Mouse (Mus musculus) forebrain, embryonic 11.5 days (tissue): Measurements from ENCODE around the gene Ankrd6. TPM values are rescaled to one million over a fixed set of nuclear protein-coding genes. Genes with fewer than 3 reads are reported as not detected.

ENCODE experiments used
- ATAC-seq: fragments of 200-750 bp; cut with Nextera tagmentation; replicated peaks from 2 replicates; pipeline ENCODE4 v1.8.0; 2017; ENCODE audit warnings: moderate TSS enrichment; ENCODE audit not compliant: low FRiP score
- DNase-seq: peaks from one replicate; pipeline ENCODE4 v3.0.0-alpha.2; 2017; ENCODE audit warnings: low spot score
- H3K27ac ChIP-seq: fragments of 300-500 bp; sonication (generic); 2 replicates; pipeline ENCODE4 v1.5.1; 2014; ENCODE audit warnings: low read depth, low read length
- H3K27me3 ChIP-seq: fragments of 300-500 bp; sonication (generic); 2 replicates; pipeline ENCODE4 v1.6.1; 2014; ENCODE audit warnings: mild to moderate bottlenecking, low read length, mixed read lengths; ENCODE audit not compliant: control insufficient read depth, insufficient read depth
- H3K36me3 ChIP-seq: fragments of 300-500 bp; sonication (generic); 2 replicates; pipeline ENCODE4 v1.6.1; 2014; ENCODE audit warnings: mild to moderate bottlenecking, low read length, moderate library complexity, mixed read lengths; ENCODE audit not compliant: control insufficient read depth, insufficient read depth
- H3K4me1 ChIP-seq: fragments of 300-500 bp; sonication (generic); replicated peaks from 2 replicates; pipeline ENCODE4 v1.6.1; 2014; ENCODE audit warnings: low read length, mixed read lengths; ENCODE audit not compliant: control insufficient read depth, insufficient read depth
- H3K4me2 ChIP-seq: fragments of 300-500 bp; sonication (generic); 2 replicates; pipeline ENCODE4 v1.6.1; 2014; ENCODE audit warnings: low read depth, mild to moderate bottlenecking, low read length, moderate library complexity, mixed read lengths; ENCODE audit not compliant: severe bottlenecking
- H3K4me3 ChIP-seq: fragments of 300-500 bp; sonication (generic); 2 replicates; pipeline ENCODE4 v1.5.1; 2014; ENCODE audit warnings: low read depth, low read length
- H3K9ac ChIP-seq: fragments of 300-500 bp; sonication (generic); 2 replicates; pipeline ENCODE4 v1.6.1; 2014; ENCODE audit warnings: low read length
- H3K9me3 ChIP-seq: fragments of 300-500 bp; sonication (generic); 2 replicates; pipeline ENCODE4 v1.6.1; 2016; ENCODE audit warnings: low read length, mixed read lengths; ENCODE audit not compliant: control insufficient read depth
- WGBS: fragments of 180-500 bp; shearing (Covaris S2); extraction: QIAGEN DNeasy Blood & Tissue Kit; methylation state at CpG from one replicate; pipeline ENCODE4 v1.1.7; 2014; 5-methylcytosine and 5-hydroxymethylcytosine counted together
- polyA plus RNA-seq: library from polyadenylated mRNA; unstranded; fragments of >200 nt; fragmentation: Nextera tagmentation; extraction: Ambion mirVana; gene quantifications from 2 replicates; pipeline ENCODE4 v1.2.1, GENCODE M21; 2014

Ankrd6 gene
- polyA plus RNA-seq, 1 experiment from 2014 or later: 16.8 TPM

GRCm38 (mm10) chr4:32829316-32829715 lies 121.3 kb downstream of the Ankrd6 start:
- H3K4me2 ChIP-seq: no peak overlapping the region
- no peak overlapping the region for H3K27ac ChIP-seq
- H3K9ac ChIP-seq: no peak overlapping the region
- no peaks in the 10 kb centered on the region for H3K27me3 ChIP-seq
- WGBS: 75% methylated on average over 10 of the region's 10 CpGs
- H3K9me3 ChIP-seq: no peaks in the 10 kb centered on the region
- DNase-seq: no peak
- ATAC-seq: no peak
- H3K36me3 ChIP-seq: no peaks in the 10 kb centered on the region
- H3K4me3 ChIP-seq: no peak overlapping the region
- H3K4me1 ChIP-seq: no peaks in the 10 kb centered on the region

- no peak overlapping the region for H3K4me3 ChIP-seq
- H3K27ac ChIP-seq: no peak overlapping the region
- no peak overlapping the region for H3K4me2 ChIP-seq
- WGBS: 88% methylated on average over 10 of the region's 10 CpGs
- H3K9ac ChIP-seq: no peak overlapping the region
- H3K9me3 ChIP-seq: no peaks in the 10 kb centered on the region
- no peaks in the 10 kb centered on the region for H3K27me3 ChIP-seq
- no peak for ATAC-seq
- H3K36me3 ChIP-seq: no peaks in the 10 kb centered on the region
- H3K4me1 ChIP-seq: no peaks in the 10 kb centered on the region
- DNase-seq: no peak
These were observed 122.1 kb downstream of the Ankrd6 start for GRCm38 (mm10) chr4:32828385-32829077.

GRCm38 (mm10) chr4:32826925-32827324 lies 123.7 kb downstream of the Ankrd6 start:
- Histone ChIP-seq H3K4me2 (no peak overlapping the region), H3K9ac (no peak overlapping the region), H3K4me3 (no peak overlapping the region), H3K27me3 (no peaks in the 10 kb centered on the region), H3K36me3 (no peaks in the 10 kb centered on the region), H3K4me1 (no peaks in the 10 kb centered on the region), H3K9me3 (no peaks in the 10 kb centered on the region), H3K27ac (no peak overlapping the region)
- ATAC-seq: no peak
- WGBS: 57% methylated on average over 7 of the region's 7 CpGs
- no peak for DNase-seq

GRCm38 (mm10) chr4:32824254-32824653 lies 126.4 kb downstream of the Ankrd6 start:
- no peak for DNase-seq
- no peaks in the 10 kb centered on the region for H3K36me3 ChIP-seq
- H3K9ac ChIP-seq: no peak overlapping the region
- no peak for ATAC-seq
- WGBS: 70% methylated on average over 8 of the region's 8 CpGs
- H3K27ac ChIP-seq: no peak overlapping the region
- no peaks in the 10 kb centered on the region for H3K4me1 ChIP-seq
- H3K27me3 ChIP-seq: no peaks in the 10 kb centered on the region
- H3K4me2 ChIP-seq: no peak overlapping the region
- no peaks in the 10 kb centered on the region for H3K9me3 ChIP-seq
- H3K4me3 ChIP-seq: no peak overlapping the region

- no peak for DNase-seq
These were observed 130.0 kb downstream of the Ankrd6 start for GRCm38 (mm10) chr4:32820676-32821075.

GRCm38 (mm10) chr4:32817478-32817877 lies 133.2 kb downstream of the Ankrd6 start:
- no peaks in the 10 kb centered on the region for H3K36me3 ChIP-seq
- DNase-seq: no peak
- H3K4me3 ChIP-seq: no peak overlapping the region
- H3K9ac ChIP-seq: no peak overlapping the region
- no peaks in the 10 kb centered on the region for H3K4me1 ChIP-seq
- H3K27me3 ChIP-seq: no peaks in the 10 kb centered on the region
- 75% methylated on average over 5 of the region's 5 CpGs for WGBS
- H3K9me3 ChIP-seq: no peaks in the 10 kb centered on the region
- H3K4me2 ChIP-seq: no peak overlapping the region
- no peak overlapping the region for H3K27ac ChIP-seq
- ATAC-seq: no peak

More at GRCm38 (mm10) chr4:32820676-32821075, 130.0 kb downstream of the Ankrd6 start:
- H3K4me2 ChIP-seq: no peak overlapping the region
- H3K4me3 ChIP-seq: no peak overlapping the region
- no peaks in the 10 kb centered on the region for H3K36me3 ChIP-seq
- no peaks in the 10 kb centered on the region for H3K27me3 ChIP-seq
- ATAC-seq: no peak
- 96% methylated on average over 3 of the region's 3 CpGs for WGBS
- no peaks in the 10 kb centered on the region for H3K9me3 ChIP-seq
- H3K27ac ChIP-seq: no peak overlapping the region
- H3K4me1 ChIP-seq: no peaks in the 10 kb centered on the region
- H3K9ac ChIP-seq: no peak overlapping the region

GRCm38 (mm10) chr4:32800577-32801170 lies 150.0 kb downstream of the Ankrd6 start:
- no peak for DNase-seq
- H3K9ac ChIP-seq: peak overlapping the region; percentile 93
- H3K9me3 ChIP-seq: no peaks in the 10 kb centered on the region
- H3K4me1 ChIP-seq: 0 out of 2 replicates have a peak, but pooled peaks cover 2% of the 10 kb centered on the region
- peak overlapping the region; percentile 75 for H3K4me2 ChIP-seq
- no peaks in the 10 kb centered on the region for H3K36me3 ChIP-seq
- H3K4me3 ChIP-seq: peak overlapping the region; percentile 73
- H3K27me3 ChIP-seq: no peaks in the 10 kb centered on the region
- peak; percentile 74 for ATAC-seq
- H3K27ac ChIP-seq: peak overlapping the region; percentile 98
- 7% methylated on average over 9 of the region's 9 CpGs for WGBS

GRCm38 (mm10) chr4:32799966-32800576 lies 150.6 kb downstream of the Ankrd6 start, which contains the start of gene Lyrm2:
Lyrm2 (plus strand) TSS chr4:32800253.
- Histone ChIP-seq H3K36me3 (no peaks in the 10 kb centered on the region), H3K4me3 (peak within 1 kb of the TSS; percentile 73), H3K4me1 (0 out of 2 replicates have a peak, but pooled peaks cover 2% of the 10 kb centered on the region), H3K4me2 (peak within 1 kb of the TSS; percentile 75), H3K9me3 (no peaks in the 10 kb centered on the region), H3K27me3 (no peaks in the 10 kb centered on the region), H3K9ac (peak within 1 kb of the TSS; percentile 93), H3K27ac (peak within 1 kb of the TSS; percentile 98)
- DNase-seq (peak; percentile 92), ATAC-seq (peak; percentile 94)
- under 1% methylated on average over 53 of the region's 53 CpGs for WGBS
